Mouse (Mus musculus) G1E (cell line): ENCODE data around the gene Stat4.

Source experiments
- CTCF ChIP-seq: IDR thresholded peaks from 2 replicates; pipeline ENCODE4 v1.5.1; 2012; ENCODE audit warnings: low read depth, low read length, inconsistent platforms, mixed read lengths
- TAL1 ChIP-seq: conservative IDR thresholded peaks from 2 replicates; pipeline ENCODE4 v1.6.1; 2012; ENCODE audit warnings: low read depth, low read length, inconsistent platforms, mixed read lengths

- TF ChIP-seq CTCF (no peak), TAL1 (no peak)
These were observed 134.1 kb downstream of the Stat4 start for GRCm38 (mm10) chr1:52121052-52121451.
